ENCODE assay signal across 11 mouse cellular contexts in the genomic region with DNA sequence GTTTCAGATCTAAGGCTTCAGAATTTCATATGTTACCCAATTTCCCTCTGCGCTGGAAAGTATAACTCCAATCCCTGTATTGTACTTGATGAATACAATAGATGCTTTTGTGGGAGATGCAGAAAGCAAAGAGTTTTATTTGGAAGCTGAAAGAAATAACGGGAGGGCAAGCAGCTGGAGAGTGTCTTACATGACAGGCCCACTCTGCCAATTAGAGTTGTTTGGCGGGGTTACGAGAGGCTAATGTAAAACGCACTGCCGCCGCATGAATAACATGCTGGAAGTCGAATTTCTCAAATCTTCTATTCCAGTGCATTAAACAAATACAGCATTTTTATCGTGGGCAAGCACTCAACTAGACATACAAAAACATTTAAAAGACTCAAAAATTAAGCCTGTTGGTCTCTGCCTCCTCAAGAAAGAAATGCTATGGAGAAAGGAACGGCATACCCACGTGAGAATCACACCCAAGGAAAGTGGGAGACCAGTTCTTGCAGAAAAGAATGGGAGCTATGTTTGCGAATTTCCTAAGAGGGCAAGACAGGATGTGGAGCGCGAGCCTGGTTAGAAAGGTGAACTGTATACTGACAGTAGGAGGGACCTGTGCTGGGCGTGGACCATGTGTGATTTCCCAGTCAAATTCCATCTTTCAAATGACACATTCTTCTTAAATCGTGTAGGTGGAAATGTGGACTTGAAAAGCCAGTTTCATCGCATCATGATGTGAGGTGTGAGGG. TPM values are rescaled to one million over a fixed set of nuclear protein-coding genes. Genes with fewer than 3 reads are reported as not detected.
DNase-seq lines count a peak whose midpoint lies in the region; ATAC-seq and TF ChIP-seq lines count a peak whose summit lies in the region.
"Had no signal": no experiment of that assay in that cellular context is flagged by ENCODE, and none has a peak within 500 bp of the region (broad histone marks: within the 10 kb centered on the region; RNA-seq: fewer than 3 reads in every experiment).

No protein-coding gene starts in this region.

- H3K4me1 ChIP-seq in heart, adult 2 months (ENCODE audit: control insufficient read depth, insufficient read depth, low read length), result peaks cover 8% of the 10 kb centered on the region
- peaks cover 14% of the 10 kb centered on the region for H3K4me1 ChIP-seq in heart, embryonic 10.5 days
- H3K4me1 ChIP-seq in midbrain, embryonic 14.5 days (ENCODE audit: control insufficient read depth, insufficient read depth, low read length), result no peaks in the 10 kb centered on the region
- no peaks in the 10 kb centered on the region for H3K4me1 ChIP-seq in midbrain, embryonic 10.5 days
- H3K4me1 ChIP-seq in stomach, postnatal 0 days (replicated peaks; ENCODE audit: control insufficient read depth, insufficient read depth), result no peaks in the 10 kb centered on the region; the same call in 1 of the 2 replicates

- intact Hi-C loops in heart, adult 2 months (cut with DNase I), result no loop called here

- peaks cover 2% of the 10 kb centered on the region; the same call in 1 of the 2 replicates for H3K36me3 ChIP-seq in heart, adult 2 months (ENCODE audit: control insufficient read depth, insufficient read depth, low read length)
- no peaks in the 10 kb centered on the region for H3K36me3 ChIP-seq in heart, embryonic 10.5 days
- no peaks in the 10 kb centered on the region for H3K36me3 ChIP-seq in midbrain, embryonic 14.5 days (ENCODE audit: control insufficient read depth, insufficient read depth, low read length)
- no peaks in the 10 kb centered on the region for H3K36me3 ChIP-seq in midbrain, embryonic 10.5 days
- H3K36me3 ChIP-seq in stomach, postnatal 0 days (ENCODE audit: control insufficient read depth, insufficient read depth, low read length), result no peaks in the 10 kb centered on the region
- H3K36me3 ChIP-seq: embryonic facial prominence, embryonic 13.5 days; limb, embryonic 15.5 days; midbrain, embryonic 13.5 days had no signal

- no peak for TF ChIP-seq EP300 in heart, adult 2 months (IDR thresholded peaks at IDR 0.05; ENCODE audit: insufficient read depth, low read depth, low read length)
- no peak for TF ChIP-seq EP300 in stomach, postnatal 0 days (optimal IDR thresholded peaks at IDR 0.05)

- no peaks in the 10 kb centered on the region for H3K9me3 ChIP-seq in heart, embryonic 10.5 days
- H3K9me3 ChIP-seq in midbrain, embryonic 14.5 days (ENCODE audit: control insufficient read depth, low read length), result no peaks in the 10 kb centered on the region
- no peaks in the 10 kb centered on the region for H3K9me3 ChIP-seq in midbrain, embryonic 10.5 days (replicated peaks)
- H3K9me3 ChIP-seq in stomach, postnatal 0 days (ENCODE audit: control insufficient read depth, low read length), result no peaks in the 10 kb centered on the region
- H3K9me3 ChIP-seq: embryonic facial prominence, embryonic 13.5 days; limb, embryonic 15.5 days; midbrain, embryonic 13.5 days had no signal

- TF ChIP-seq POLR2A in heart, adult 2 months (IDR thresholded peaks at IDR 0.05; ENCODE audit: insufficient read depth, low read depth, low read length), result no peak

- H3K4me3 ChIP-seq in heart, adult 2 months, result no peak overlapping the region
- H3K4me3 ChIP-seq in heart, embryonic 10.5 days, result no peak overlapping the region
- H3K4me3 ChIP-seq in midbrain, embryonic 14.5 days (replicated peaks; ENCODE audit: low read depth, low read length), result no peak overlapping the region
- H3K4me3 ChIP-seq in midbrain, embryonic 10.5 days, result no peak overlapping the region
- H3K4me3 ChIP-seq in stomach, postnatal 0 days (ENCODE audit: low read depth, low read length), result no peak overlapping the region
- H3K4me3 ChIP-seq: embryonic facial prominence, embryonic 13.5 days; limb, embryonic 15.5 days; midbrain, embryonic 13.5 days had no signal

- no peaks in the 10 kb centered on the region for H3K27me3 ChIP-seq in heart, adult 2 months (ENCODE audit: control insufficient read depth, insufficient read depth, low read length)
- H3K27me3 ChIP-seq in heart, embryonic 10.5 days (ENCODE audit: insufficient read depth, poor library complexity, severe bottlenecking), result no peaks in the 10 kb centered on the region
- H3K27me3 ChIP-seq in midbrain, embryonic 14.5 days (ENCODE audit: control insufficient read depth, insufficient read depth, low read length), result no peaks in the 10 kb centered on the region
- H3K27me3 ChIP-seq in midbrain, embryonic 10.5 days (ENCODE audit: low read depth, poor library complexity, severe bottlenecking), result no peaks in the 10 kb centered on the region
- H3K27me3 ChIP-seq in stomach, postnatal 0 days (ENCODE audit: control insufficient read depth, insufficient read depth, low read length), result no peaks in the 10 kb centered on the region
- H3K27me3 ChIP-seq: embryonic facial prominence, embryonic 13.5 days; limb, embryonic 15.5 days; midbrain, embryonic 13.5 days had no signal

- ATAC-seq in midbrain, embryonic 14.5 days (ENCODE audit: low FRiP score, low TSS enrichment), result no peak
- ATAC-seq in stomach, postnatal 0 days (ENCODE audit: low FRiP score, low TSS enrichment), result no peak; the same call in 1 of the 2 replicates
- ATAC-seq in megakaryocyte, adult 5-6 weeks (ENCODE audit: poor library complexity, severe bottlenecking), result no peak
- ATAC-seq: midbrain, embryonic 13.5 days had no signal

- WGBS in heart, adult 2 months, result 70% methylated on average over 17 of the region's 17 CpGs
- WGBS in heart, embryonic 10.5 days, result 78% methylated on average over 17 of the region's 17 CpGs
- WGBS in midbrain, embryonic 14.5 days, result 71% methylated on average over 17 of the region's 17 CpGs
- 91% methylated on average over 17 of the region's 17 CpGs for WGBS in midbrain, embryonic 10.5 days
- 41% methylated on average over 17 of the region's 17 CpGs for WGBS in stomach, postnatal 0 days

- peak; percentile 32 to 42 for DNase-seq in heart, adult 2 months
- DNase-seq in heart, embryonic 10.5 days (ENCODE audit: low spot score), result no peak
- DNase-seq in midbrain, embryonic 14.5 days, result peak; percentile 35
- no peak for DNase-seq in midbrain, embryonic 10.5 days (ENCODE audit: low spot score)
- peak; percentile 34 for DNase-seq in heart, postnatal 4 days
- DNase-seq in stomach, postnatal 0 days (ENCODE audit: low spot score), result no peak
- no peak for DNase-seq in gastrocnemius, postnatal 10 days

- H3K27ac ChIP-seq in heart, adult 2 months, result no peak overlapping the region; the same call in 1 of the 2 replicates
- H3K27ac ChIP-seq in heart, embryonic 10.5 days, result no peak overlapping the region
- H3K27ac ChIP-seq in midbrain, embryonic 14.5 days (replicated peaks; ENCODE audit: low read depth, low read length), result no peak overlapping the region
- no peak overlapping the region for H3K27ac ChIP-seq in midbrain, embryonic 10.5 days (replicated peaks)
- no peak overlapping the region for H3K27ac ChIP-seq in stomach, postnatal 0 days (replicated peaks)
- H3K27ac ChIP-seq: limb, embryonic 15.5 days; midbrain, embryonic 13.5 days had no signal

- H3K4me2 ChIP-seq in midbrain, embryonic 14.5 days (ENCODE audit: low read length), result no peak overlapping the region
- peak overlapping the region; percentile 25 for H3K4me2 ChIP-seq in stomach, postnatal 0 days (replicated peaks; ENCODE audit: low read depth)
- H3K4me2 ChIP-seq: embryonic facial prominence, embryonic 13.5 days; limb, embryonic 15.5 days; midbrain, embryonic 13.5 days had no signal

- H3K9ac ChIP-seq in heart, adult 2 months (ENCODE audit: low read depth, low read length), result no peak overlapping the region
- H3K9ac ChIP-seq in midbrain, embryonic 14.5 days (replicated peaks; ENCODE audit: low read length), result no peak overlapping the region
- H3K9ac ChIP-seq in stomach, postnatal 0 days (ENCODE audit: low read length), result no peak overlapping the region
- H3K9ac ChIP-seq: embryonic facial prominence, embryonic 13.5 days; limb, embryonic 15.5 days; midbrain, embryonic 13.5 days had no signal

- no peaks in the 10 kb centered on the region for H3K79me2 ChIP-seq in heart, adult 2 months (replicated peaks; ENCODE audit: control insufficient read depth, insufficient read depth, low read length)

- TF ChIP-seq CTCF in heart, adult 2 months (IDR thresholded peaks at IDR 0.05), result no peak
- TF ChIP-seq CTCF in stomach, postnatal 0 days (IDR thresholded peaks at IDR 0.05; ENCODE audit: low read depth), result no peak

RNA-seq across cellular contexts. Expression of a gene that starts 26.7 kb away (rescaled TPM):
- total RNA-seq in heart, adult 2 months (2021), result 1 to 10 TPM; 1.8 to 2.3 TPM
- 0.55 and 2.6 TPM in 2 replicates for polyA plus RNA-seq in heart, adult 2 months (2012; rRNA removed)
- polyA plus RNA-seq in heart, embryonic 10.5 days (2016; fragmentation: Nextera tagmentation; extraction: Ambion mirVana), result 0.46 and 0.74 TPM in 2 replicates
- polyA plus RNA-seq in midbrain, embryonic 14.5 days (2014; fragmentation: Nextera tagmentation; extraction: Ambion mirVana), result 0.18 and 0.28 TPM in 2 replicates
- polyA plus RNA-seq in midbrain, embryonic 10.5 days (2016; fragmentation: Nextera tagmentation; extraction: Ambion mirVana), result 0.05 and 0.67 TPM in 2 replicates
- total RNA-seq in heart, postnatal 4 days (2021), result under 1 TPM; 0.55 to 0.59 TPM
- 4.3 and 5.5 TPM in 2 replicates for polyA plus RNA-seq in stomach, postnatal 0 days (2015; fragmentation: Nextera tagmentation; extraction: Ambion mirVana)
- 0.20 TPM in 1 of 2 replicates, not detected in the other for total RNA-seq in megakaryocyte, adult 5-6 weeks (2015)
- total RNA-seq in megakaryocyte, adult 5-6 weeks (2017), result 0.49 TPM in 1 of 2 replicates, not detected in the other
- 1 to 10 TPM; 6.1 to 7.8 TPM for total RNA-seq in gastrocnemius, postnatal 10 days (2021)

Comparison
In these comparisons a context has a peak if more than half of its experiments do, and no peak if none do; other contexts are left out.
1. DNase-seq: peak in heart, adult 2 months (2 of 2), midbrain, embryonic 14.5 days (single experiment) and heart, postnatal 4 days (single experiment); none in heart, embryonic 10.5 days (single experiment), midbrain, embryonic 10.5 days (single experiment), stomach, postnatal 0 days (single experiment) and gastrocnemius, postnatal 10 days (single experiment).